Mouse (Mus musculus) ES-E14 (cell line): ENCODE measurements at regions not wholly inside any gene's neighbourhood (a gene's known extent, or its start where the extent isn't known, plus 50 kb on each side); places are given as distances from the start of the nearest gene placed in this dataset.

Source experiments
- CHD2 ChIP-seq: IDR thresholded peaks from 2 replicates; pipeline ENCODE4 v1.6.1; 2014; ENCODE audit warnings: mild to moderate bottlenecking, low read depth, low read length, inconsistent platforms
- MAFK ChIP-seq: IDR thresholded peaks from 2 replicates; pipeline ENCODE4 v1.6.1; 2014; ENCODE audit warnings: mild to moderate bottlenecking, low read depth, low read length, inconsistent platforms; ENCODE audit not compliant: insufficient read depth
- ZC3H11A ChIP-seq: IDR thresholded peaks from 2 replicates; pipeline ENCODE4 v1.6.1; 2012; ENCODE audit warnings: low read depth, mild to moderate bottlenecking, inconsistent platforms, low read length, borderline replicate concordance
- ZNF384 ChIP-seq: IDR thresholded peaks from 2 replicates; pipeline ENCODE4 v1.6.1; 2012; ENCODE audit warnings: low read depth, low read length, inconsistent platforms

DNA sequence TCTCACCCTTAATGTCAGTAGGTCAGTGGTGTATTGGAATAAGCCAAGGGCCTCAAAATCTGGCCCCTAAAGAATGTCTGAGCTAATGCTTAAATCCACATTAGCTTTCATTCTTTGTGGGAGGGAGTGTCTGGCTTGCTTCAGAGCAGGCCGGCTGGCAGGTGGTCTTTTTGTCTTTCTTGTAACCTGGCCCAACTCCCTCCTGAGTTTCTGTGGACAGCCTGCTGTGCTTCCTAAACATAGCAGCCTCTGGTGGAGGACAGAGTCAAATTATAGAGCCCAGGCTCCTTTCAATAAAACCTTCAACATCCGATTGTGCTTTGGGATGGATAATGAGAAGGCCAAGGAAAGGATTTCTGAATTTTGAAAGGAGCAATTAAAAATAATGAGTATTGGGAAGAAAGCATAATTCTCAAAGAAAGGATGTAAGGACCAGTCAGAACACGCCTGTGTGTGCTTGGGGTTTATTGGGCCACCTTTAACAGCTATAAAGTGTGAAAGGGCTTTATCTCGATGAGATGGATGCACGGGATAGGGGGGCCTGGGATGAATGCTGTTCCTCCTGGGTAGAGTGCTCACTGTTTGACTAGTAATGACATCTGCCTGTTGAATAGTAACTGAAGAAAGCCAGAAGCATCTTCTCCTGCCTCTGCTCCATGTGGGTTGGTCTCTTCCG, 554.2 kb downstream of the Dok5 start:
- TF ChIP-seq CHD2 (no peak), ZC3H11A (no peak), ZNF384 (no peak), MAFK (no peak)
